Mouse (Mus musculus) ES-E14 (cell line): ENCODE results near the gene H2-Ob.

Experiments
- CHD2 ChIP-seq: IDR thresholded peaks from 2 replicates; pipeline ENCODE4 v1.6.1; 2014; ENCODE audit warnings: mild to moderate bottlenecking, low read depth, low read length, inconsistent platforms
- HCFC1 ChIP-seq: IDR thresholded peaks from 2 replicates; pipeline ENCODE4 v1.6.1; 2012; ENCODE audit warnings: low read length, inconsistent platforms, borderline replicate concordance; ENCODE audit not compliant: insufficient read depth
- MAFK ChIP-seq: IDR thresholded peaks from 2 replicates; pipeline ENCODE4 v1.6.1; 2014; ENCODE audit warnings: mild to moderate bottlenecking, low read depth, low read length, inconsistent platforms; ENCODE audit not compliant: insufficient read depth
- ZC3H11A ChIP-seq: IDR thresholded peaks from 2 replicates; pipeline ENCODE4 v1.6.1; 2012; ENCODE audit warnings: low read depth, mild to moderate bottlenecking, inconsistent platforms, low read length, borderline replicate concordance
- ZNF384 ChIP-seq: IDR thresholded peaks from 2 replicates; pipeline ENCODE4 v1.6.1; 2012; ENCODE audit warnings: low read depth, low read length, inconsistent platforms

GRCm38 (mm10) chr17:34299356-34299755, 60.7 kb downstream of the H2-Ob start:
- TF ChIP-seq HCFC1 (no peak), ZNF384 (no peak), MAFK (no peak), CHD2 (no peak), ZC3H11A (no peak)
